Mouse (Mus musculus) neural tube, embryonic 12.5 days (tissue): ENCODE measurements around the gene Ptprz1. TPM values are rescaled to one million over a fixed set of nuclear protein-coding genes. Genes with fewer than 3 reads are reported as not detected.
A peak's percentile ranks its signal among the peaks of the same experiment; 100 is the strongest.

Source experiments
- ATAC-seq: fragments of 200-750 bp; cut with Nextera tagmentation; 2 replicates; pipeline ENCODE4 v1.8.0; 2017; ENCODE audit warnings: low read depth, mild to moderate bottlenecking, moderate TSS enrichment, moderate library complexity; ENCODE audit not compliant: low FRiP score
- H3K27ac ChIP-seq: fragments of 300-500 bp; sonication (generic); 2 replicates; pipeline ENCODE4 v1.5.1; 2016
- H3K27me3 ChIP-seq: fragments of 300-500 bp; sonication (generic); replicated peaks from 2 replicates; pipeline ENCODE4 v1.6.1; 2016; ENCODE audit warnings: mild to moderate bottlenecking
- H3K36me3 ChIP-seq: fragments of 300-500 bp; sonication (generic); 2 replicates; pipeline ENCODE4 v1.6.1; 2016; ENCODE audit warnings: mild to moderate bottlenecking
- H3K4me1 ChIP-seq: fragments of 300-500 bp; sonication (generic); 2 replicates; pipeline ENCODE4 v1.6.1; 2016
- H3K4me2 ChIP-seq: fragments of 300-500 bp; sonication (generic); replicated peaks from 2 replicates; pipeline ENCODE4 v1.6.1; 2016; ENCODE audit warnings: mild to moderate bottlenecking
- H3K4me3 ChIP-seq: fragments of 300-500 bp; sonication (generic); 2 replicates; pipeline ENCODE4 v1.5.1; 2016
- H3K9ac ChIP-seq: fragments of 300-500 bp; sonication (generic); 2 replicates; pipeline ENCODE4 v1.6.1; 2016; ENCODE audit warnings: mild to moderate bottlenecking
- H3K9me3 ChIP-seq: fragments of 300-500 bp; sonication (generic); 2 replicates; pipeline ENCODE4 v1.6.1; 2016; ENCODE audit warnings: mild to moderate bottlenecking
- WGBS: fragments of 180-500 bp; shearing (Covaris S2); methylation state at CpG from one replicate; pipeline ENCODE4 v1.1.7; 2016; 5-methylcytosine and 5-hydroxymethylcytosine counted together
- polyA plus RNA-seq: library from polyadenylated mRNA; unstranded; fragments of >200 nt; fragmentation: Nextera tagmentation; extraction: Ambion mirVana; gene quantifications from 2 replicates; pipeline ENCODE4 v1.2.1, GENCODE M21; 2016

Gene Ptprz1
- polyA plus RNA-seq, result 23.6 and 24.3 TPM in 2 replicates

GRCm38 (mm10) chr6:22874781-22875613, at the start of gene Ptprz1:
Gene Ptprz1 (plus strand): TSS chr6:22875502.
- Histone ChIP-seq H3K4me1 (peaks cover 10% of the 10 kb centered on the region), H3K9ac (peak within 1 kb of the TSS; percentile 73), H3K9me3 (no peaks in the 10 kb centered on the region), H3K4me2 (peak within 1 kb of the TSS; percentile 91), H3K4me3 (peak within 1 kb of the TSS; percentile 62), H3K27me3 (no peaks in the 10 kb centered on the region), H3K36me3 (no peaks in the 10 kb centered on the region), H3K27ac (peak within 1 kb of the TSS; percentile 46; the same call in 1 of the 2 replicates)
- WGBS, result under 1% methylated on average over 30 of the region's 44 CpGs
- peak; percentile 94 for ATAC-seq

- no peak overlapping the region for H3K4me3 ChIP-seq
- H3K9ac ChIP-seq, result no peak overlapping the region
- 19% methylated on average over 7 of the region's 7 CpGs for WGBS
- H3K4me1 ChIP-seq, result no peaks in the 10 kb centered on the region
- peak; percentile 85 for ATAC-seq
- H3K4me2 ChIP-seq, result 0 out of 2 replicates have a peak overlapping the region, but pooled peaks have one; percentile 1
- no peaks in the 10 kb centered on the region for H3K9me3 ChIP-seq
- H3K36me3 ChIP-seq, result no peaks in the 10 kb centered on the region
- H3K27me3 ChIP-seq, result no peaks in the 10 kb centered on the region
- no peak overlapping the region for H3K27ac ChIP-seq
These were observed 41.7 kb upstream of the Ptprz1 start for GRCm38 (mm10) chr6:22833637-22834036.

- Histone ChIP-seq H3K9me3 (no peaks in the 10 kb centered on the region), H3K36me3 (no peaks in the 10 kb centered on the region), H3K4me2 (no peak overlapping the region; the same call in 1 of the 2 replicates), H3K4me3 (no peak overlapping the region), H3K4me1 (no peaks in the 10 kb centered on the region), H3K27ac (no peak overlapping the region), H3K9ac (no peak overlapping the region), H3K27me3 (no peaks in the 10 kb centered on the region)
- peak; percentile 78 for ATAC-seq
- 41% methylated on average over 19 of the region's 19 CpGs for WGBS
These were observed 41.0 kb upstream of the Ptprz1 start for GRCm38 (mm10) chr6:22834100-22834970.

- Histone ChIP-seq H3K4me2 (peak overlapping the region; percentile 91), H3K27me3 (no peaks in the 10 kb centered on the region), H3K27ac (peak overlapping the region; percentile 46; the same call in 1 of the 2 replicates), H3K36me3 (no peaks in the 10 kb centered on the region), H3K4me3 (peak overlapping the region; percentile 62), H3K4me1 (peaks cover 10% of the 10 kb centered on the region), H3K9me3 (no peaks in the 10 kb centered on the region), H3K9ac (peak overlapping the region; percentile 73)
- ATAC-seq, result peak; percentile 83
- WGBS, result 2% methylated on average over 45 of the region's 45 CpGs
These were observed 576 bp downstream of the Ptprz1 start for GRCm38 (mm10) chr6:22875614-22876541.

GRCm38 (mm10) chr6:22887978-22888377, 12.7 kb downstream of the Ptprz1 start:
- H3K9me3 ChIP-seq, result no peaks in the 10 kb centered on the region
- ATAC-seq, result no peak
- no peaks in the 10 kb centered on the region for H3K36me3 ChIP-seq
- no peak overlapping the region for H3K27ac ChIP-seq
- no peak overlapping the region for H3K9ac ChIP-seq
- no peaks in the 10 kb centered on the region for H3K27me3 ChIP-seq
- no peaks in the 10 kb centered on the region for H3K4me1 ChIP-seq
- H3K4me3 ChIP-seq, result no peak overlapping the region
- 95% methylated on average over 6 of the region's 6 CpGs for WGBS
- no peak overlapping the region for H3K4me2 ChIP-seq

GRCm38 (mm10) chr6:22889333-22889732, 14.0 kb downstream of the Ptprz1 start:
- no peaks in the 10 kb centered on the region for H3K27me3 ChIP-seq
- no peaks in the 10 kb centered on the region for H3K4me1 ChIP-seq
- no peaks in the 10 kb centered on the region for H3K9me3 ChIP-seq
- 92% methylated on average over 8 of the region's 8 CpGs for WGBS
- no peaks in the 10 kb centered on the region for H3K36me3 ChIP-seq
- H3K4me2 ChIP-seq, result no peak overlapping the region
- H3K27ac ChIP-seq, result no peak overlapping the region
- ATAC-seq, result no peak
- H3K9ac ChIP-seq, result no peak overlapping the region
- no peak overlapping the region for H3K4me3 ChIP-seq

GRCm38 (mm10) chr6:22901983-22902382, 26.7 kb downstream of the Ptprz1 start:
- WGBS, result 48% methylated on average over 3 of the region's 3 CpGs
- no peak overlapping the region for H3K4me2 ChIP-seq
- H3K27me3 ChIP-seq, result no peaks in the 10 kb centered on the region

GRCm38 (mm10) chr6:22908510-22909256, 33.4 kb downstream of the Ptprz1 start:
- Histone ChIP-seq H3K27me3 (no peaks in the 10 kb centered on the region), H3K9ac (no peak overlapping the region), H3K4me3 (no peak overlapping the region), H3K4me1 (peaks cover 10% of the 10 kb centered on the region; the same call in 1 of the 2 replicates), H3K9me3 (no peaks in the 10 kb centered on the region), H3K36me3 (no peaks in the 10 kb centered on the region), H3K4me2 (no peak overlapping the region), H3K27ac (no peak overlapping the region)
- 0 out of 2 replicates have a peak, but pooled peaks have one; percentile 35 for ATAC-seq
- WGBS, result 76% methylated on average over 6 of the region's 6 CpGs

More at GRCm38 (mm10) chr6:22901983-22902382, 26.7 kb downstream of the Ptprz1 start:
- H3K4me1 ChIP-seq, result no peaks in the 10 kb centered on the region
- H3K4me3 ChIP-seq, result no peak overlapping the region
- H3K9ac ChIP-seq, result no peak overlapping the region
- no peaks in the 10 kb centered on the region for H3K9me3 ChIP-seq
- H3K36me3 ChIP-seq, result no peaks in the 10 kb centered on the region
- H3K27ac ChIP-seq, result no peak overlapping the region
- ATAC-seq, result no peak

GRCm38 (mm10) chr6:22909257-22909907, 34.1 kb downstream of the Ptprz1 start:
- no peak overlapping the region for H3K9ac ChIP-seq
- H3K4me1 ChIP-seq, result peaks cover 10% of the 10 kb centered on the region; the same call in 1 of the 2 replicates
- H3K27ac ChIP-seq, result no peak overlapping the region
- no peaks in the 10 kb centered on the region for H3K36me3 ChIP-seq
- no peak overlapping the region for H3K4me3 ChIP-seq
- H3K4me2 ChIP-seq, result 0 out of 2 replicates have a peak overlapping the region, but pooled peaks have one; percentile 9
- no peaks in the 10 kb centered on the region for H3K27me3 ChIP-seq
- peak; percentile 68 for ATAC-seq
- 21% methylated on average over 6 of the region's 6 CpGs for WGBS
- H3K9me3 ChIP-seq, result no peaks in the 10 kb centered on the region

- H3K4me1 ChIP-seq, result peaks cover 10% of the 10 kb centered on the region; the same call in 1 of the 2 replicates
These were observed 34.6 kb downstream of the Ptprz1 start for GRCm38 (mm10) chr6:22909908-22910260.

More at GRCm38 (mm10) chr6:22909908-22910260, 34.6 kb downstream of the Ptprz1 start:
- H3K4me3 ChIP-seq, result no peak overlapping the region
- H3K36me3 ChIP-seq, result no peaks in the 10 kb centered on the region
- no peaks in the 10 kb centered on the region for H3K27me3 ChIP-seq
- H3K4me2 ChIP-seq, result 0 out of 2 replicates have a peak overlapping the region, but pooled peaks have one; percentile 9
- H3K9ac ChIP-seq, result no peak overlapping the region
- no peak overlapping the region for H3K27ac ChIP-seq
- WGBS, result 17% methylated on average over 4 of the region's 4 CpGs
- H3K9me3 ChIP-seq, result no peaks in the 10 kb centered on the region
- ATAC-seq, result no peak; the same call in 1 of the 2 replicates
